Mouse (Mus musculus) intestine, embryonic 16.5 days (tissue): ENCODE measurements around the gene Rapgef4. TPM values are rescaled to one million over a fixed set of nuclear protein-coding genes. Genes with fewer than 3 reads are reported as not detected.

Source experiments
- ATAC-seq: fragments of 200-750 bp; cut with Nextera tagmentation; 2 replicates; pipeline ENCODE4 v1.8.0; 2017; ENCODE audit warnings: moderate TSS enrichment, moderate library complexity
- H3K27ac ChIP-seq: fragments of 300-500 bp; sonication (generic); 2 replicates; pipeline ENCODE4 v1.5.1; 2014; ENCODE audit warnings: mild to moderate bottlenecking, low read length
- H3K27me3 ChIP-seq: fragments of 300-500 bp; sonication (generic); replicated peaks from 2 replicates; pipeline ENCODE4 v1.6.1; 2014; ENCODE audit warnings: low read length, control low read depth, mixed read lengths; ENCODE audit not compliant: control insufficient read depth, insufficient read depth
- H3K36me3 ChIP-seq: fragments of 300-500 bp; sonication (generic); 2 replicates; pipeline ENCODE4 v1.6.1; 2014; ENCODE audit warnings: low read length, control low read depth; ENCODE audit not compliant: control insufficient read depth, insufficient read depth
- H3K4me1 ChIP-seq: fragments of 300-500 bp; sonication (generic); 2 replicates; pipeline ENCODE4 v1.6.1; 2014; ENCODE audit warnings: low read length, control low read depth, mixed read lengths; ENCODE audit not compliant: control insufficient read depth, insufficient read depth
- H3K4me2 ChIP-seq: fragments of 300-500 bp; sonication (generic); 2 replicates; pipeline ENCODE4 v1.6.1; 2014; ENCODE audit warnings: low read depth, low read length, control low read depth
- H3K4me3 ChIP-seq: fragments of 300-500 bp; sonication (generic); 2 replicates; pipeline ENCODE4 v1.5.1; 2014; ENCODE audit warnings: mild to moderate bottlenecking, low read length
- H3K9ac ChIP-seq: fragments of 300-500 bp; sonication (generic); 2 replicates; pipeline ENCODE4 v1.6.1; 2014; ENCODE audit warnings: low read depth, low read length
- H3K9me3 ChIP-seq: fragments of 300-500 bp; sonication (generic); 2 replicates; pipeline ENCODE4 v1.6.1; 2016; ENCODE audit warnings: low read length, control low read depth; ENCODE audit not compliant: control insufficient read depth
- WGBS: fragments of 180-500 bp; shearing (Covaris S2); extraction: QIAGEN DNeasy Blood & Tissue Kit; methylation state at CpG from one replicate; pipeline ENCODE4 v1.1.7; 2014; 5-methylcytosine and 5-hydroxymethylcytosine counted together
- polyA plus RNA-seq: library from polyadenylated mRNA; unstranded; fragments of >200 nt; fragmentation: Nextera tagmentation; extraction: Ambion mirVana; gene quantifications from 2 replicates; pipeline ENCODE4 v1.2.1, GENCODE M21; 2015

Rapgef4 gene
- polyA plus RNA-seq, 1 experiment from 2014 or later = 2.8 TPM

- 77% methylated on average over 2 of the region's 2 CpGs for WGBS
- Histone ChIP-seq H3K36me3 (no peaks in the 10 kb centered on the region), H3K9ac (no peak overlapping the region), H3K4me3 (no peak overlapping the region), H3K27me3 (no peaks in the 10 kb centered on the region), H3K4me2 (no peak overlapping the region), H3K9me3 (no peaks in the 10 kb centered on the region), H3K27ac (no peak overlapping the region), H3K4me1 (no peaks in the 10 kb centered on the region)
- no peak for ATAC-seq
These were observed 19.1 kb downstream of the Rapgef4 start for GRCm38 (mm10) chr2:72000102-72000501.

GRCm38 (mm10) chr2:72002843-72003370, 21.9 kb downstream of the Rapgef4 start:
- Histone ChIP-seq H3K36me3 (no peaks in the 10 kb centered on the region), H3K9me3 (no peaks in the 10 kb centered on the region), H3K27me3 (no peaks in the 10 kb centered on the region), H3K4me3 (no peak overlapping the region), H3K4me2 (no peak overlapping the region), H3K9ac (no peak overlapping the region), H3K4me1 (no peaks in the 10 kb centered on the region), H3K27ac (no peak overlapping the region)
- ATAC-seq = no peak
- 70% methylated on average over 5 of the region's 5 CpGs for WGBS

- H3K9me3 ChIP-seq = no peaks in the 10 kb centered on the region
- no peaks in the 10 kb centered on the region for H3K27me3 ChIP-seq
- no peak for ATAC-seq
- no peaks in the 10 kb centered on the region for H3K36me3 ChIP-seq
- H3K4me2 ChIP-seq = no peak overlapping the region
- no peak overlapping the region for H3K27ac ChIP-seq
- WGBS = 83% methylated on average over 13 of the region's 13 CpGs
- no peaks in the 10 kb centered on the region for H3K4me1 ChIP-seq
- no peak overlapping the region for H3K4me3 ChIP-seq
- no peak overlapping the region for H3K9ac ChIP-seq
These were observed 22.9 kb downstream of the Rapgef4 start for GRCm38 (mm10) chr2:72003756-72004525.

GRCm38 (mm10) chr2:72005051-72005450, 24.0 kb downstream of the Rapgef4 start:
- Histone ChIP-seq H3K4me3 (no peak overlapping the region), H3K9me3 (no peaks in the 10 kb centered on the region), H3K36me3 (no peaks in the 10 kb centered on the region), H3K9ac (no peak overlapping the region), H3K4me1 (no peaks in the 10 kb centered on the region), H3K4me2 (no peak overlapping the region), H3K27ac (no peak overlapping the region), H3K27me3 (no peaks in the 10 kb centered on the region)
- 86% methylated on average over 16 of the region's 16 CpGs for WGBS
- no peak for ATAC-seq

GRCm38 (mm10) chr2:72009446-72010218, 28.6 kb downstream of the Rapgef4 start:
- Histone ChIP-seq H3K4me1 (no peaks in the 10 kb centered on the region), H3K9me3 (no peaks in the 10 kb centered on the region), H3K27me3 (no peaks in the 10 kb centered on the region), H3K9ac (no peak overlapping the region), H3K4me2 (no peak overlapping the region), H3K27ac (no peak overlapping the region), H3K36me3 (no peaks in the 10 kb centered on the region), H3K4me3 (no peak overlapping the region)
- 69% methylated on average over 3 of the region's 3 CpGs for WGBS
- ATAC-seq = no peak

GRCm38 (mm10) chr2:72015366-72015765, 34.3 kb downstream of the Rapgef4 start:
- no peak overlapping the region for H3K4me2 ChIP-seq
- no peaks in the 10 kb centered on the region for H3K9me3 ChIP-seq
- H3K27me3 ChIP-seq = no peaks in the 10 kb centered on the region
- no peaks in the 10 kb centered on the region for H3K36me3 ChIP-seq
- no peak for ATAC-seq
- H3K4me1 ChIP-seq = no peaks in the 10 kb centered on the region; the same call in 1 of the 2 replicates
- 83% methylated on average over 8 of the region's 8 CpGs for WGBS
- H3K27ac ChIP-seq = no peak overlapping the region
- no peak overlapping the region for H3K9ac ChIP-seq
- H3K4me3 ChIP-seq = no peak overlapping the region

GRCm38 (mm10) chr2:72016013-72016412, 35.0 kb downstream of the Rapgef4 start:
- no peak for ATAC-seq
- no peaks in the 10 kb centered on the region for H3K36me3 ChIP-seq
- H3K9ac ChIP-seq = no peak overlapping the region
- H3K27me3 ChIP-seq = no peaks in the 10 kb centered on the region
- H3K9me3 ChIP-seq = no peaks in the 10 kb centered on the region
- H3K27ac ChIP-seq = no peak overlapping the region
- no peaks in the 10 kb centered on the region; the same call in 1 of the 2 replicates for H3K4me1 ChIP-seq
- WGBS = 36% methylated on average over 5 of the region's 5 CpGs
- no peak overlapping the region for H3K4me2 ChIP-seq
- no peak overlapping the region for H3K4me3 ChIP-seq

GRCm38 (mm10) chr2:72017168-72017567, 36.1 kb downstream of the Rapgef4 start:
- Histone ChIP-seq H3K9me3 (no peaks in the 10 kb centered on the region), H3K4me3 (no peak overlapping the region), H3K27ac (no peak overlapping the region), H3K27me3 (no peaks in the 10 kb centered on the region), H3K9ac (no peak overlapping the region), H3K4me2 (no peak overlapping the region), H3K36me3 (no peaks in the 10 kb centered on the region), H3K4me1 (no peaks in the 10 kb centered on the region; the same call in 1 of the 2 replicates)
- ATAC-seq = no peak
- WGBS = 82% methylated on average over 2 of the region's 2 CpGs

- no peak overlapping the region for H3K4me2 ChIP-seq
- H3K4me3 ChIP-seq = no peak overlapping the region
- no peak overlapping the region for H3K9ac ChIP-seq
- H3K27me3 ChIP-seq = no peaks in the 10 kb centered on the region
- H3K27ac ChIP-seq = no peak overlapping the region
- ATAC-seq = no peak
- 90% methylated on average over 1 of the region's 1 CpGs for WGBS
- no peaks in the 10 kb centered on the region; the same call in 1 of the 2 replicates for H3K4me1 ChIP-seq
- no peaks in the 10 kb centered on the region for H3K36me3 ChIP-seq
- H3K9me3 ChIP-seq = no peaks in the 10 kb centered on the region
These were observed 37.7 kb downstream of the Rapgef4 start for GRCm38 (mm10) chr2:72018736-72019135.
